Mouse (Mus musculus) lung, embryonic 16.5 days (tissue): Measurements from ENCODE around the gene Hoxa13. TPM values are rescaled to one million over a fixed set of nuclear protein-coding genes. Genes with fewer than 3 reads are reported as not detected.
A peak's percentile ranks its signal among the peaks of the same experiment; 100 is the strongest.

Source experiments
- ATAC-seq: fragments of 200-750 bp; cut with Nextera tagmentation; 2 replicates; pipeline ENCODE4 v1.8.0; 2017; ENCODE audit warnings: low read depth, mild to moderate bottlenecking, moderate library complexity
- H3K27ac ChIP-seq: fragments of 300-500 bp; sonication (generic); 2 replicates; pipeline ENCODE4 v1.5.1; 2014; ENCODE audit warnings: mild to moderate bottlenecking, control low read depth, low read length
- H3K27me3 ChIP-seq: fragments of 300-500 bp; sonication (generic); 2 replicates; pipeline ENCODE4 v1.6.1; 2014; ENCODE audit warnings: low read depth, low read length, mixed read lengths; ENCODE audit not compliant: control insufficient read depth, insufficient read depth
- H3K36me3 ChIP-seq: fragments of 300-500 bp; sonication (generic); 2 replicates; pipeline ENCODE4 v1.6.1; 2014; ENCODE audit warnings: low read length; ENCODE audit not compliant: control insufficient read depth, insufficient read depth
- H3K4me1 ChIP-seq: fragments of 300-500 bp; sonication (generic); replicated peaks from 2 replicates; pipeline ENCODE4 v1.6.1; 2014; ENCODE audit warnings: low read length, mixed read lengths; ENCODE audit not compliant: control insufficient read depth, insufficient read depth
- H3K4me2 ChIP-seq: fragments of 300-500 bp; sonication (generic); 2 replicates; pipeline ENCODE4 v1.6.1; 2014; ENCODE audit warnings: low read depth, low read length, control low read depth
- H3K4me3 ChIP-seq: fragments of 300-500 bp; sonication (generic); 2 replicates; pipeline ENCODE4 v1.5.1; 2014; ENCODE audit warnings: mild to moderate bottlenecking, low read length, control low read depth
- H3K9ac ChIP-seq: fragments of 300-500 bp; sonication (generic); 2 replicates; pipeline ENCODE4 v1.6.1; 2014; ENCODE audit warnings: low read length, control low read depth
- H3K9me3 ChIP-seq: fragments of 300-500 bp; sonication (generic); 2 replicates; pipeline ENCODE4 v1.6.1; 2016; ENCODE audit warnings: low read length; ENCODE audit not compliant: control insufficient read depth
- WGBS: fragments of 180-500 bp; shearing (Covaris S2); extraction: QIAGEN DNeasy Blood & Tissue Kit; methylation state at CpG from one replicate; pipeline ENCODE4 v1.1.7; 2014; 5-methylcytosine and 5-hydroxymethylcytosine counted together
- polyA plus RNA-seq: library from polyadenylated mRNA; unstranded; fragments of >200 nt; fragmentation: Nextera tagmentation; extraction: Ambion mirVana; gene quantifications from 2 replicates; pipeline ENCODE4 v1.2.1, GENCODE M21; 2015

Hoxa13 gene
- polyA plus RNA-seq, 1 experiment from 2014 or later = not detected

GRCm38 (mm10) chr6:52241001-52241621 lies 19.6 kb downstream of the Hoxa13 start:
- ATAC-seq = no peak
- Histone ChIP-seq H3K27me3 (peaks cover 92% of the 10 kb centered on the region), H3K27ac (no peak overlapping the region), H3K4me3 (no peak overlapping the region), H3K36me3 (no peaks in the 10 kb centered on the region), H3K9me3 (no peaks in the 10 kb centered on the region), H3K9ac (no peak overlapping the region), H3K4me2 (no peak overlapping the region), H3K4me1 (peaks cover 2% of the 10 kb centered on the region; the same call in 1 of the 2 replicates)
- WGBS = 9% methylated on average over 9 of the region's 9 CpGs

GRCm38 (mm10) chr6:52240389-52241000 lies 20.2 kb downstream of the Hoxa13 start, which contains the start of gene Hoxa10:
TSS of gene Hoxa10 (minus strand) at chr6:52240854.
- H3K36me3 ChIP-seq = no peaks in the 10 kb centered on the region
- H3K4me1 ChIP-seq = peaks cover 2% of the 10 kb centered on the region; the same call in 1 of the 2 replicates
- H3K4me3 ChIP-seq = 0 out of 2 replicates have a peak within 1 kb of the TSS, but pooled peaks have one; percentile 6
- peak; percentile 77 for ATAC-seq
- peak within 1 kb of the TSS; percentile 15; the same call in 1 of the 2 replicates for H3K4me2 ChIP-seq
- H3K27ac ChIP-seq = no peak within 1 kb of the TSS
- peaks cover 92% of the 10 kb centered on the region for H3K27me3 ChIP-seq
- WGBS = 2% methylated on average over 35 of the region's 35 CpGs
- H3K9me3 ChIP-seq = no peaks in the 10 kb centered on the region
- no peak within 1 kb of the TSS for H3K9ac ChIP-seq

GRCm38 (mm10) chr6:52239625-52240388 lies 20.9 kb downstream of the Hoxa13 start:
- Histone ChIP-seq H3K4me3 (no peak overlapping the region), H3K27me3 (peaks cover 92% of the 10 kb centered on the region), H3K27ac (no peak overlapping the region), H3K4me1 (no peaks in the 10 kb centered on the region; the same call in 1 of the 2 replicates), H3K9ac (no peak overlapping the region), H3K36me3 (no peaks in the 10 kb centered on the region), H3K9me3 (no peaks in the 10 kb centered on the region), H3K4me2 (peak overlapping the region; percentile 15; the same call in 1 of the 2 replicates)
- ATAC-seq = no peak
- 3% methylated on average over 30 of the region's 30 CpGs for WGBS

GRCm38 (mm10) chr6:52238976-52239375 lies 21.7 kb downstream of the Hoxa13 start:
- 5% methylated on average over 7 of the region's 7 CpGs for WGBS
- Histone ChIP-seq H3K36me3 (no peaks in the 10 kb centered on the region), H3K27ac (no peak overlapping the region), H3K4me3 (no peak overlapping the region), H3K4me1 (no peaks in the 10 kb centered on the region; the same call in 1 of the 2 replicates), H3K27me3 (peaks cover 92% of the 10 kb centered on the region), H3K9ac (no peak overlapping the region), H3K9me3 (no peaks in the 10 kb centered on the region), H3K4me2 (no peak overlapping the region)
- no peak for ATAC-seq

- no peak for ATAC-seq
- Histone ChIP-seq H3K4me3 (no peak overlapping the region), H3K4me2 (no peak overlapping the region), H3K36me3 (no peaks in the 10 kb centered on the region), H3K27ac (no peak overlapping the region), H3K9ac (no peak overlapping the region), H3K4me1 (no peaks in the 10 kb centered on the region; the same call in 1 of the 2 replicates), H3K9me3 (no peaks in the 10 kb centered on the region), H3K27me3 (peaks cover 92% of the 10 kb centered on the region)
- WGBS = 4% methylated on average over 7 of the region's 7 CpGs
These were observed 22.5 kb downstream of the Hoxa13 start for GRCm38 (mm10) chr6:52238155-52238545.

- Histone ChIP-seq H3K27me3 (peaks cover 91% of the 10 kb centered on the region), H3K27ac (no peak overlapping the region), H3K4me2 (no peak overlapping the region), H3K4me3 (no peak overlapping the region), H3K9ac (no peak overlapping the region), H3K4me1 (no peaks in the 10 kb centered on the region; the same call in 1 of the 2 replicates), H3K36me3 (no peaks in the 10 kb centered on the region), H3K9me3 (no peaks in the 10 kb centered on the region)
- WGBS = 9% methylated on average over 10 of the region's 10 CpGs
- no peak for ATAC-seq
These were observed 23.1 kb downstream of the Hoxa13 start for GRCm38 (mm10) chr6:52237346-52238154.

- Histone ChIP-seq H3K4me1 (no peaks in the 10 kb centered on the region; the same call in 1 of the 2 replicates), H3K9ac (no peak overlapping the region), H3K4me3 (no peak overlapping the region), H3K9me3 (no peaks in the 10 kb centered on the region), H3K36me3 (no peaks in the 10 kb centered on the region), H3K27me3 (peaks cover 92% of the 10 kb centered on the region), H3K27ac (no peak overlapping the region), H3K4me2 (no peak overlapping the region)
- 19% methylated on average over 3 of the region's 3 CpGs for WGBS
- no peak for ATAC-seq
These were observed 23.9 kb downstream of the Hoxa13 start for GRCm38 (mm10) chr6:52236806-52237205.

- no peak overlapping the region for H3K4me2 ChIP-seq
- peaks cover 88% of the 10 kb centered on the region for H3K27me3 ChIP-seq
- WGBS = 18% methylated on average over 6 of the region's 6 CpGs
- H3K4me3 ChIP-seq = no peak overlapping the region
- no peaks in the 10 kb centered on the region for H3K36me3 ChIP-seq
- H3K9ac ChIP-seq = no peak overlapping the region
- no peaks in the 10 kb centered on the region; the same call in 1 of the 2 replicates for H3K4me1 ChIP-seq
- ATAC-seq = no peak
- no peaks in the 10 kb centered on the region for H3K9me3 ChIP-seq
- no peak overlapping the region for H3K27ac ChIP-seq
These were observed 24.8 kb downstream of the Hoxa13 start for GRCm38 (mm10) chr6:52235866-52236265.
